Mouse (Mus musculus): ENCODE data around the gene Pip5k1c.

Gene Pip5k1c

GRCm38 (mm10) chr10:81292554-81293333 lies at the start of gene Pip5k1c:
TSS of gene Pip5k1c (plus strand) at chr10:81292963.
- DNase-seq (ENCODE audit: low spot score), result peak; percentile 97

GRCm38 (mm10) chr10:81244146-81244545 lies 48.6 kb upstream of the Pip5k1c start:
- DNase-seq (ENCODE audit: low spot score), result no peak

DNA sequence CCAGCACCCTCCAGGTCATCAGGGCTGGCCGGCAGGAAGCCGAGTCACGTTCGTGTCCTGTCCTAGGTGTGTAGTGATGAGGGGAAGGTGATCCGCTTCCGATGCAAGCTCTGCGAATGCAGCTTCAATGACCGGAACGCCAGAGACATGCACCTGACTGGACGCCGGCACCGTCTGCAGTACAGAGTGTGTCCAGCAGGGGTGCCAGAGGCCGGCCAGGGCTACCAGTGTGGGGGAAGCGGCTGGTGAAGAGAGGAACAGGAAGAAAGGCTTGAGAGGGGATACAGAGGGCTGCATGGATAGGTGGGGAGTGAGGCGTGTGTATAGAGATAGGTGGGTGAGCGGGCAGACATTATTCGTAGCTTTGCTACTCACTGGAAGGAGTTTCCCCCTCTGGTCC lies 48.2 kb upstream of the Pip5k1c start:
- DNase-seq (ENCODE audit: low spot score), result peak; percentile 85

DNA sequence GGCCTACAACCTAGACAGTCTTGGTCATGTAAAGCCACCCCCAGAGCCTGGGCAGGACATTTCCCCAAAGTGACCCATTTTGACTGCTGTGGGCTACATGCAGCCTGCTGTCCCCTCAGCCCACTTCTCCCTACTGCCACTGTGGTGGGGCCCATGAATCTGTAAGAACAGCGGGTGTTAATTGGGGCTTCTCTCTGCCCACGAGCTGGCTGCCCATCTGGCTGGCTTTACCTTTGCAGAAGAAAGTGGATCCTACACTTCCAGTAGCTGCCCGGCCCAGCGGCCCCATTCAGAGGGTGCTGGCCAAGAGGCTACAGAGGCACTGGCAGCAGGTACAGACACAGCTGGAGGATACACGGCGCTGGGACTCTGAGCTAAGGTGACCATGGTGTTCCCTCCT lies 47.6 kb upstream of the Pip5k1c start:
- DNase-seq (ENCODE audit: low spot score), result no peak

GRCm38 (mm10) chr10:81247804-81248203 lies 45.0 kb upstream of the Pip5k1c start:
- no peak for DNase-seq (ENCODE audit: low spot score)

DNA sequence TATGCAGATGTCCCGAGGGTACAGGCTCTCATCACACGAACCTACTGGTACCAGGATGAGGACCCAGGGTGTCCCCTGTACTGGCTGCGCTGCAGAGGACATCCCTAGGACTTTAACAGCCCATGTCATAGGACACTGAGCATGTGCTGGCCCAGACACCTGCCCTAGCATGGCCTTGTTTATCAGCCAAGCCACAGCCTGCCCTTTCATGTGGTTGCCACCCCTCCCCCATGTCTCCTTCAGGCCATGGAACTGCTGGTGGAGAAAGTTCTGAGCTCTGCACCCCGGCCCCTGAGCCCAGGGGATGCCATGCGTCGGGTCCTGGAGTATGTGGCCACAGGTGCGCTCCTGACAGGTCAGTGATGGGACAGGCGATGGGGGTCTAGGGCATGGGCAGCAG lies 43.3 kb upstream of the Pip5k1c start:
- no peak for DNase-seq (ENCODE audit: low spot score)

DNA sequence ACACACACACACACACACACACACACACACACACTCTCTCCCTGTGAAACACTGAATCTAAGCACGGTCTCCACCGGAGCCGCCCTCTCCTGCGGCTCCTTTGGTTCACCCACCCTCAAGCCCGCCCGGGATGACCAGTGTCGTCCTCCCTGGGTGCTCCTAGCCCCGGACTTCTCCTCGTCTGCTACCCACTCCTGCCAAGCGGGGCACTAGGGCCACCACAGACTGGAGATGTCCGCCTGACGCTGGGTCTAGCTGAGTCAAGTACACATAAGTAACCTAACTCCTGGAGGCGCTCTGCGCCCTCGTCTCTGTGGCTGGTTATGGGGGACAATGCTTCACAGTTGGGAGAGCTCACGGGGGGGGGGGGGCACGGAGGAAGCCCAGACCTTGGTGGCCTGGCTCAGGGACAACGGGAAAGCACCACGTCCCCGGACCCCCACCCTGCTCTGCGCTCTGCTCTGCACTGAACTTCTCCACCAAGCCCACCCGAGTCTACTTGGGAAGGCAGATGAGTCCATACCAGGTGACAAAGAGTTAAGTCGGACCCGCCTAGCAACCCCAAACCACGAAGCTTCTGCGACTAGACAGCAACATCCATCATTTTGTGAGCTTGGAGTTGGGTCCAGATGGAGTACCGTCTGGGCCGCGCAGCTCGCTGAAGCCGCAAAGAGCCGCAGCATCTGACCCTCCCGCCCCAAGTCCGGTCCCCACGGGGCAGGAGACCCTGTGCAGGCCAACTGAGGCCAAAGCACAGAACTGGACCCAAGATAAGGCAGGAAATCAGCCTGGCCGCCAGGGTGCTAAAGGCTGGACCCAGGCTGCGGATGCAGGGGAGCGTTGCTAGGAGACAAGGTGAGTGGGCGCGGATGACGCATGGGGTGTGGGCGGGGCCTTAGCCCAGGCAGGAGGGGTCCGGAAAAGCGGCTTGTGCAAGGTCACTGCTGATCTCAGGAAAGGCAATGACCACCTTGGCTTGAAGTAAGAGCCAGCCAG lies 40.0 kb upstream of the Pip5k1c start, which contains the start of gene Matk:
Gene Matk (plus strand): TSS at position 512 of the 996 bp plus-strand sequence.
- no peak for DNase-seq (ENCODE audit: low spot score)

GRCm38 (mm10) chr10:81254886-81255285 lies 37.9 kb upstream of the Pip5k1c start:
- DNase-seq (ENCODE audit: low spot score), result no peak

GRCm38 (mm10) chr10:81257158-81258039 lies 35.4 kb upstream of the Pip5k1c start:
- no peak for DNase-seq (ENCODE audit: low spot score)

DNA sequence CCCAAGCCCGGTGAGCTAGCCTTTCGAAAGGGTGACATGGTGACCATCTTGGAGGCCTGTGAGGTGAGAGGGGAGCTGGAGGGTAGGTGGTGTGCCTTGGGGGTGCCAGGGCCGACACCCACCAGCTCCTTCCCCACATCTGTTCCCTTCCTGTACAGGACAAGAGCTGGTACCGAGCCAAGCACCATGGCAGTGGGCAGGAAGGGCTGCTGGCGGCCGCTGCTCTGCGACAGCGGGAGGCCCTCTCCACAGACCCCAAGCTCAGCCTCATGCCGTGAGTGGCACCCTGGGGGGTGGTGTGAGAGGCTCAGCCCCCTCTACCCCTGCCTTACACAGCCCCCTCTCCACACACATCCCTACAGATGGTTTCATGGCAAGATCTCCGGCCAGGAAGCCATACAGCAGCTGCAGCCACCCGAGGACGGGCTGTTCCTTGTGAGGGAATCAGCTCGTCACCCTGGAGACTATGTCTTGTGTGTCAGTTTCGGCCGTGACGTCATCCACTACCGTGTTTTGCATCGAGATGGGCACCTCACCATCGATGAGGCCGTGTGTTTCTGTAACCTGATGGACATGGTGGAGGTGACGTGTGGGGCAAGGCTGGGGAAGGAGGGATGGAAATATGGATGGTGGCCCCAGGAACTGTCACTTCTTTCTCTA lies 33.4 kb upstream of the Pip5k1c start:
- no peak for DNase-seq (ENCODE audit: low spot score)

- no peak for DNase-seq (ENCODE audit: low spot score)
Observed at GRCm38 (mm10) chr10:81261025-81261424, 31.7 kb upstream of the Pip5k1c start.

- no peak for DNase-seq (ENCODE audit: low spot score)
Observed at GRCm38 (mm10) chr10:81265540-81265939, 27.2 kb upstream of the Pip5k1c start.

DNA sequence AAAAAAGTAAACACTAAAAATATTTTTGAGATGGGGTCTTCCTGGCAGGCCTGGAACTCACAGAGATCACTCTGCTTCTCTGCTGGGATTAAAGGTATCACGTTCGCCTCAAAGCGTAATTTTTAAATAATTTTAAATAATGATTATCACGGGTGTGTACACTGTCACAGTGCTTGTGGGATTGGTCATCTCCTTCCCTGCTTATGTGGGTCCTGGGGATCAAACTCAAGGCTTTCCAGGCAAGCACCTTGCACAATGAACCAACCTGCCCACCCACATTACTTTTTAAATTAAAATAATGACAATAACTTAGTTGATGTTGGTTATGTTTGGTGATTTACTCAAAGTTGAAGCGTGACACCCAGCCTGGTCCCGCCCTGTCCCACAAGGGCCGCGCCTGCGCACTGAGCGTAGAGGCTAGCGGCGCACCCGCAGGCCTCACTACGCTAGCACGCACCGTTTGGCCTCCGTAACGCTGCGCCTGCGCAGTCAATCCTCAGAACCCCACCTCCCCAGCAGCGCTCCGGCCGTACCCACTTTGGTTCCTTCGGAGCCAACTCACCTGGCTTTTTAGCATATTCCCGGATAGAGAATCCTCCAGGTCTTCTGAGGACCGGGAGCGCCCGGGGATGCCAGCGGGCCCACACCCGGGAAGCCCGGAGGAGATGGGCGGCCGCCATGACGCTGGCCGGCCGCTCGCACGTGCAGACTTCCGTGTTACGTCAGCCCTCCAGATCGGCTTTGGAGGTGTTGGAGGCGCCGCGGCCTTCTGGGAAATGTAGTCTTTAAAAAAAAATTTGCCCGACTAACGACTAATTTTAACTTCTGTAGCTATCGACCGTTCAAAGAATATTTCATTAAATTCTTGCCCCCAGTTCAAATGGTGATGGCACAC lies 26.3 kb upstream of the Pip5k1c start, which contains the start of the genes Mrpl54 and Apba3:
Gene Mrpl54 (minus strand): TSS at position 724 of the 895 bp plus-strand sequence.
Gene Apba3 (plus strand): TSS at position 750 of the 895 bp plus-strand sequence.
- peak; percentile 89 for DNase-seq (ENCODE audit: low spot score)

DNA sequence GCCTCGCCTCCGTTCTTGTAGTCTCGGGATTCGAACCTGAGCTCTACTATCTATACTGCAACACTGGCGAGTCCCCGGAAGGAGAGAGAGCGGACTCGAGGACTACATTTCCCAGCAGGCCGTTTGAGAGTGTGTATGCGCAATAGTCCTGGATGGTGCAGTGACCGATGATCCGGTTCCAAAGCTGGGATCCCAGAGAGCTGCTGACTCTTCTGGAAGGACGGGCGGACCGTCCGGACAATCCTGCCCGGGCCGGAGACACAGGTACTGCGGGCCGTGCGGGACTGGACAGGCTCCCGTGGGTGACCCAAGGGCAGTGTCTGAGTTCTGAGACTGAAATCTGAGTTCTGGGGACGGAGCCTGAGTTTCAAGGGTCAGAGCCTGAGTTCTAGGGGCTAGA lies 24.7 kb upstream of the Pip5k1c start:
- peak; percentile 75 for DNase-seq (ENCODE audit: low spot score)

- DNase-seq (ENCODE audit: low spot score), result no peak
Observed at GRCm38 (mm10) chr10:81268643-81269412, 23.9 kb upstream of the Pip5k1c start.

GRCm38 (mm10) chr10:81272356-81272755 lies 20.4 kb upstream of the Pip5k1c start:
- DNase-seq (ENCODE audit: low spot score), result no peak

GRCm38 (mm10) chr10:81273842-81274241 lies 18.9 kb upstream of the Pip5k1c start:
- DNase-seq (ENCODE audit: low spot score), result no peak

GRCm38 (mm10) chr10:81277676-81278075 lies 15.1 kb upstream of the Pip5k1c start:
- no peak for DNase-seq (ENCODE audit: low spot score)

GRCm38 (mm10) chr10:81279496-81279895 lies 13.3 kb upstream of the Pip5k1c start:
- no peak for DNase-seq (ENCODE audit: low spot score)

Measured in ovary, postnatal 14 days (tissue).